Mouse (Mus musculus) lung, postnatal 4 days (tissue): ENCODE results near the gene Kctd19.

Experiments used
- DNase-seq, 2 experiments: peaks; one replicate each; pipeline ENCODE4 v3.0.0; 2021

The Kctd19 gene

GRCm38 (mm10) chr8:105419800-105420199, 6.5 kb upstream of the Kctd19 start:
- no peak for DNase-seq

GRCm38 (mm10) chr8:105418992-105419391, 5.7 kb upstream of the Kctd19 start:
- no peak for DNase-seq

- no peak for DNase-seq
Measured at GRCm38 (mm10) chr8:105409947-105410346, 3.4 kb downstream of the Kctd19 start.

GRCm38 (mm10) chr8:105408331-105408730, 5.0 kb downstream of the Kctd19 start:
- no peak for DNase-seq

GRCm38 (mm10) chr8:105406416-105406815, 6.9 kb downstream of the Kctd19 start:
- DNase-seq, result peak; percentile 47 to 68

GRCm38 (mm10) chr8:105404496-105404895, 8.8 kb downstream of the Kctd19 start:
- DNase-seq, result no peak

GRCm38 (mm10) chr8:105403467-105403866, 9.8 kb downstream of the Kctd19 start:
- no peak for DNase-seq

GRCm38 (mm10) chr8:105400016-105400415, 13.3 kb downstream of the Kctd19 start:
- DNase-seq, result no peak

- DNase-seq, result peak in 1 of 2 experiments; percentile 65
Measured at GRCm38 (mm10) chr8:105397747-105398146, 15.6 kb downstream of the Kctd19 start.

GRCm38 (mm10) chr8:105393915-105394314, 19.4 kb downstream of the Kctd19 start:
- DNase-seq, result peak in 1 of 2 experiments; percentile 26

GRCm38 (mm10) chr8:105393089-105393787, 20.1 kb downstream of the Kctd19 start:
- peak in 1 of 2 experiments; percentile 33 for DNase-seq

GRCm38 (mm10) chr8:105389096-105389495, 24.2 kb downstream of the Kctd19 start:
- DNase-seq, result peak; percentile 71 to 79

- peak; percentile 38 to 52 for DNase-seq
Measured at GRCm38 (mm10) chr8:105387151-105387550, 26.2 kb downstream of the Kctd19 start.

- no peak for DNase-seq
Measured at GRCm38 (mm10) chr8:105384070-105384469, 29.2 kb downstream of the Kctd19 start.

- no peak for DNase-seq
Measured at GRCm38 (mm10) chr8:105380308-105380707, 33.0 kb downstream of the Kctd19 start.

GRCm38 (mm10) chr8:105378673-105379072, 34.6 kb downstream of the Kctd19 start:
- DNase-seq, result peak; percentile 85 to 86

- DNase-seq, result peak; percentile 67 to 70
Measured at GRCm38 (mm10) chr8:105374513-105374966, 38.8 kb downstream of the Kctd19 start.

- no peak for DNase-seq
Measured at GRCm38 (mm10) chr8:105373032-105373431, 40.3 kb downstream of the Kctd19 start, which contains the start of gene Plekhg4. Plekhg4 (plus strand) TSS chr8:105373274.

GRCm38 (mm10) chr8:105372473-105372872, 40.8 kb downstream of the Kctd19 start:
- no peak for DNase-seq

- no peak for DNase-seq
Measured at GRCm38 (mm10) chr8:105367107-105367506, 46.2 kb downstream of the Kctd19 start.

- DNase-seq, result peak; percentile 53 to 75
Measured at GRCm38 (mm10) chr8:105361751-105362702, 51.3 kb downstream of the Kctd19 start.

GRCm38 (mm10) chr8:105359646-105360045, 53.7 kb downstream of the Kctd19 start:
- no peak for DNase-seq

GRCm38 (mm10) chr8:105359208-105359607, 54.1 kb downstream of the Kctd19 start:
- DNase-seq, result no peak
